Comparison of ENCODE assay signal across 23 mouse cellular contexts in genomic region chr4:141676462-141676979, GRCm38 (mm10). TPM values are rescaled to one million over a fixed set of nuclear protein-coding genes. Genes with fewer than 3 reads are reported as not detected.
"Had no signal": no experiment of that assay in that cellular context is flagged by ENCODE, and none has a peak within 500 bp of the region (broad histone marks: within the 10 kb centered on the region; RNA-seq: fewer than 3 reads in every experiment).

No protein-coding gene starts in this region.

- H3K4me1 ChIP-seq: midbrain, embryonic 12.5 days; midbrain, embryonic 15.5 days; neural tube, embryonic 13.5 days; stomach, embryonic 15.5 days had no signal

- DNase-seq: kidney, adult 18-20 months; kidney, adult 9 months; kidney, postnatal 14 days; kidney, postnatal 4 days; left cerebral cortex, postnatal 4 days; lung, embryonic 14.5 days; retina, postnatal 1 day; right cerebral cortex, postnatal 25 days; spleen, adult 18-20 months; thymus, postnatal 25 days had no signal

- H3K27me3 ChIP-seq: limb, embryonic 12.5 days; limb, embryonic 15.5 days; midbrain, embryonic 12.5 days; midbrain, embryonic 15.5 days; neural tube, embryonic 13.5 days; stomach, embryonic 15.5 days had no signal

- H3K27ac ChIP-seq: limb, embryonic 12.5 days; limb, embryonic 15.5 days; midbrain, embryonic 12.5 days; midbrain, embryonic 15.5 days; neural tube, embryonic 13.5 days; stomach, embryonic 15.5 days had no signal

- ATAC-seq: intestine, embryonic 16.5 days; lung, postnatal 0 days; midbrain, embryonic 15.5 days had no signal

- H3K9ac ChIP-seq: limb, embryonic 12.5 days; limb, embryonic 15.5 days; lung, embryonic 14.5 days; midbrain, embryonic 12.5 days; midbrain, embryonic 15.5 days; neural tube, embryonic 13.5 days; stomach, embryonic 15.5 days had no signal

- H3K9me3 ChIP-seq: limb, embryonic 12.5 days; limb, embryonic 15.5 days; midbrain, embryonic 12.5 days; midbrain, embryonic 15.5 days; neural tube, embryonic 13.5 days; stomach, embryonic 15.5 days had no signal

- H3K36me3 ChIP-seq: limb, embryonic 12.5 days; midbrain, embryonic 12.5 days; midbrain, embryonic 15.5 days; stomach, embryonic 15.5 days had no signal

- H3K4me2 ChIP-seq: limb, embryonic 12.5 days; limb, embryonic 15.5 days; lung, embryonic 14.5 days; midbrain, embryonic 12.5 days; midbrain, embryonic 15.5 days; neural tube, embryonic 13.5 days; stomach, embryonic 15.5 days had no signal

- H3K4me3 ChIP-seq: limb, embryonic 12.5 days; limb, embryonic 15.5 days; midbrain, embryonic 12.5 days; midbrain, embryonic 15.5 days; neural tube, embryonic 13.5 days; stomach, embryonic 15.5 days had no signal

RNA-seq across cellular contexts. Expression of gene Rsc1a1, which starts 8.9 kb away (rescaled TPM):
- total RNA-seq: left cerebral cortex, postnatal 14 days had no signal
- polyA plus RNA-seq: intestine, embryonic 16.5 days; kidney, embryonic 16.5 days; limb, embryonic 12.5 days; liver, embryonic 16.5 days; lung, postnatal 0 days; midbrain, embryonic 12.5 days; neural tube, embryonic 13.5 days; stomach, embryonic 15.5 days; thymus, postnatal 0 days had no signal

RNA-seq across cellular contexts. Expression of gene Slc25a34, which starts 52.9 kb away (rescaled TPM):
- polyA plus RNA-seq: limb, embryonic 12.5 days; lung, embryonic 14.5 days; thymus, postnatal 0 days had no signal

RNA-seq across cellular contexts. Expression of gene Tmem82, which starts 58.1 kb away (rescaled TPM):
- total RNA-seq: neutrophil, adult 5-6 weeks had no signal
